In the genomic region with DNA sequence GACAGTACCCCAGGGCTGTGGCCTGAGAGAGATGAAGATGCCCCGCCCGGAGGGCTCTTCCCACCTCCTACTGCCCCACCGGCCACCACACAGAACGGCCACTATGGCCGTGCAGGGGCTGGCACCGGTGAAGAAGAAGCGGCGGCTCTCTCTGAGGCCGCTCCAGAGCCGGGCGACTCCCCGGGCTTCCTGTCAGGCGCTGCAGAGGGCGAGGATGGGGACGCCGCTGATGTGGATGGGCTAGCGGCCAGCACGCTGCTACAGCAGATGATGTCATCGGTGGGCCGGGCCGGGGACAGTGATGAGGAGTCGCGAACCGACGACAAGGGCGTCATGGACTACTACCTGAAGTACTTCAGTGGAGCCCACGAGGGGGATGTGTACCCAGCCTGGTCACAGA, we compare ENCODE assay signal across 16 mouse cellular contexts. TPM values are rescaled to one million over a fixed set of nuclear protein-coding genes. Genes with fewer than 3 reads are reported as not detected.
DNase-seq lines count a peak whose midpoint lies in the region; ATAC-seq and TF ChIP-seq lines count a peak whose summit lies in the region.
"Had no signal": no experiment of that assay in that cellular context is flagged by ENCODE, and none has a peak within 500 bp of the region (broad histone marks: within the 10 kb centered on the region; RNA-seq: fewer than 3 reads in every experiment).

No protein-coding gene starts in this region.

- in situ Hi-C loops in ES-E14 (cut with MboI; ENCODE audit: low sequenced_read_pairs in 2 of 2, unreplicated experiment in 2 of 2): no loop called here

- H3K27ac ChIP-seq in kidney, adult 2 months (ENCODE audit: insufficient read depth, low read depth, low read length): no peak overlapping the region
- H3K27ac ChIP-seq in ES-E14 (ENCODE audit: insufficient read depth, low read depth, low read length, poor library complexity, severe bottlenecking): no peak overlapping the region
- peak overlapping the region; percentile 2; the same call in 1 of the 2 replicates for H3K27ac ChIP-seq in intestine, embryonic 16.5 days (ENCODE audit: low read length)
- H3K27ac ChIP-seq: macrophage; neural tube, embryonic 13.5 days had no signal

- no peak for ATAC-seq in intestine, embryonic 16.5 days
- ATAC-seq: forebrain, postnatal 0 days had no signal

- peaks cover 6% of the 10 kb centered on the region for H3K36me3 ChIP-seq in kidney, adult 2 months (ENCODE audit: control insufficient read depth, insufficient read depth, low read length)
- peaks cover 53% of the 10 kb centered on the region for H3K36me3 ChIP-seq in ES-E14 (ENCODE audit: control insufficient read depth, insufficient read depth, low read length, poor library complexity, severe bottlenecking)
- H3K36me3 ChIP-seq in intestine, embryonic 16.5 days (ENCODE audit: control insufficient read depth, insufficient read depth, low read length): peaks cover 49% of the 10 kb centered on the region

- H3K27me3 ChIP-seq in kidney, adult 2 months (replicated peaks; ENCODE audit: control insufficient read depth, insufficient read depth, low read length): no peaks in the 10 kb centered on the region
- no peaks in the 10 kb centered on the region for H3K27me3 ChIP-seq in intestine, embryonic 16.5 days (replicated peaks; ENCODE audit: control insufficient read depth, insufficient read depth, low read length)
- H3K27me3 ChIP-seq: CH12.LX; neural tube, embryonic 13.5 days had no signal

- peak overlapping the region; percentile 48; the same call in 1 of the 2 replicates for H3K4me2 ChIP-seq in intestine, embryonic 16.5 days (ENCODE audit: low read depth, low read length)
- H3K4me2 ChIP-seq: liver, embryonic 11.5 days; neural tube, embryonic 13.5 days had no signal

- 67% methylated on average over 27 of the region's 27 CpGs for WGBS in kidney, adult 2 months
- 91% methylated on average over 27 of the region's 27 CpGs for WGBS in intestine, embryonic 16.5 days

- H3K4me1 ChIP-seq in kidney, adult 2 months (ENCODE audit: control insufficient read depth, insufficient read depth, low read length): peaks cover 12% of the 10 kb centered on the region
- H3K4me1 ChIP-seq in ES-E14 (ENCODE audit: control insufficient read depth in 2 of 2, insufficient read depth in 2 of 2, low read length in 2 of 2, poor library complexity in 1 of 2): peaks cover 3 to 60% of the 10 kb centered on the region in 2 experiments; a peak in 3 of 4 replicates
- peaks cover 48% of the 10 kb centered on the region for H3K4me1 ChIP-seq in intestine, embryonic 16.5 days (ENCODE audit: control insufficient read depth, insufficient read depth, low read length)

- no peak for TF ChIP-seq POLR2A in kidney, adult 2 months (IDR thresholded peaks at IDR 0.05; ENCODE audit: low read depth, low read length)

- H3K9me3 ChIP-seq in ES-E14 (ENCODE audit: control insufficient read depth, insufficient read depth, low read depth, low read length): no peaks in the 10 kb centered on the region
- no peaks in the 10 kb centered on the region for H3K9me3 ChIP-seq in intestine, embryonic 16.5 days (ENCODE audit: control insufficient read depth, low read length)
- H3K9me3 ChIP-seq: neural tube, embryonic 13.5 days had no signal

- H3K4me3 ChIP-seq in kidney, adult 2 months (ENCODE audit: insufficient read depth, low read depth, low read length): no peak overlapping the region
- peak overlapping the region; percentile 23 to 91 for H3K4me3 ChIP-seq in ES-E14 (ENCODE audit: insufficient read depth in 1 of 2, low read depth in 1 of 2, low read length in 2 of 2, poor library complexity in 1 of 2, severe bottlenecking in 1 of 2)
- H3K4me3 ChIP-seq in intestine, embryonic 16.5 days (ENCODE audit: low read length): no peak overlapping the region
- H3K4me3 ChIP-seq: neural tube, embryonic 13.5 days had no signal

- peak; percentile 61 for DNase-seq in adrenal gland, adult 2 months
- DNase-seq in adrenal gland, adult 8-10 months: no peak
- DNase-seq in kidney, adult 2 months: peak; percentile 61
- DNase-seq in kidney, adult 9 months: no peak
- DNase-seq in ES-E14 (ENCODE audit: low read depth, low spot score): no peak
- DNase-seq in cerebellum, adult 11 months: no peak
- no peak for DNase-seq in cerebellum, postnatal 14 days
- DNase-seq: forebrain, postnatal 0 days; gastrocnemius, postnatal 25 days; layer of hippocampus, adult 9-11 months; retina, postnatal 1 day had no signal

- peak overlapping the region; percentile 21 for H3K9ac ChIP-seq in ES-E14 (ENCODE audit: insufficient read depth, low read depth, low read length, poor library complexity, severe bottlenecking)
- H3K9ac ChIP-seq in intestine, embryonic 16.5 days (ENCODE audit: low read depth, low read length): 0 out of 2 replicates have a peak overlapping the region, but pooled peaks have one; percentile 43
- H3K9ac ChIP-seq: forebrain, postnatal 0 days; neural tube, embryonic 13.5 days had no signal

- TF ChIP-seq CTCF in kidney, adult 2 months (conservative IDR thresholded peaks at IDR 0.05; ENCODE audit: insufficient read depth, insufficient read length, low read depth, low read length): no peak

TF ChIP-seq in ES-E14, 5 proteins besides CTCF, POLR2A, EP300 and RAD21:
- TF ChIP-seq MAFK (IDR thresholded peaks at IDR 0.05; ENCODE audit: insufficient read depth, low read depth, low read length) (no peak), CHD2 (IDR thresholded peaks at IDR 0.05; ENCODE audit: low read depth, low read length) (no peak), ZC3H11A (IDR thresholded peaks at IDR 0.05; ENCODE audit: borderline replicate concordance, low read depth, low read length) (no peak), ZNF384 (IDR thresholded peaks at IDR 0.05; ENCODE audit: low read depth, low read length) (no peak), HCFC1 (IDR thresholded peaks at IDR 0.05; ENCODE audit: borderline replicate concordance, insufficient read depth, low read length) (no peak)

RNA-seq across cellular contexts. Expression of a gene that starts 9.6 kb away (rescaled TPM):
- 10 to 100 TPM; 62.9 to 80.9 TPM for total RNA-seq in adrenal gland, adult 2 months (2021)
- polyA plus RNA-seq in adrenal gland, adult 2 months (2012; rRNA removed): 150 and 158 TPM in 2 replicates
- 10 to 100 TPM; 86.5 to 94.0 (median 92.3) TPM for total RNA-seq in adrenal gland, adult 8-10 months (2022)
- polyA plus RNA-seq in kidney, adult 2 months (2012; rRNA removed): 36.0 and 37.1 TPM in 2 replicates
- 15.7 and 30.1 TPM in 2 replicates for total RNA-seq in ES-E14 (2012; rRNA removed)
- polyA plus RNA-seq in intestine, embryonic 16.5 days (2015; fragmentation: Nextera tagmentation; extraction: Ambion mirVana): 46.2 and 47.4 TPM in 2 replicates

RNA-seq across cellular contexts. Expression of a gene that starts 23.1 kb away (rescaled TPM):
- total RNA-seq in adrenal gland, adult 2 months (2021): 10 to 100 TPM; 27.3 to 29.8 TPM
- polyA plus RNA-seq in adrenal gland, adult 2 months (2012; rRNA removed): 41.4 and 48.6 TPM in 2 replicates
- 10 to 100 TPM; 22.8 to 32.5 (median 30.1) TPM for total RNA-seq in adrenal gland, adult 8-10 months (2022)
- 34.6 and 36.8 TPM in 2 replicates for polyA plus RNA-seq in kidney, adult 2 months (2012; rRNA removed)
- total RNA-seq in ES-E14 (2012; rRNA removed): 37.8 and 50.7 TPM in 2 replicates
- 52.5 and 54.4 TPM in 2 replicates for polyA plus RNA-seq in intestine, embryonic 16.5 days (2015; fragmentation: Nextera tagmentation; extraction: Ambion mirVana)

RNA-seq across cellular contexts. Expression of a gene that starts 31.8 kb away (rescaled TPM):
- total RNA-seq in adrenal gland, adult 2 months (2021): 1,000 to 10,000 TPM; 1,393 to 1,508 TPM
- 1,342 and 1,424 TPM in 2 replicates for polyA plus RNA-seq in adrenal gland, adult 2 months (2012; rRNA removed)
- 1,000 to 10,000 TPM; 1,447 to 1,655 (median 1,598) TPM for total RNA-seq in adrenal gland, adult 8-10 months (2022)
- 1,330 and 1,454 TPM in 2 replicates for polyA plus RNA-seq in kidney, adult 2 months (2012; rRNA removed)
- 2,093 and 2,486 TPM in 2 replicates for total RNA-seq in ES-E14 (2012; rRNA removed)
- 526 and 531 TPM in 2 replicates for polyA plus RNA-seq in intestine, embryonic 16.5 days (2015; fragmentation: Nextera tagmentation; extraction: Ambion mirVana)

RNA-seq across cellular contexts. Expression of a gene that starts 38.1 kb away (rescaled TPM):
- 10 to 100 TPM; 74.6 to 76.7 TPM for total RNA-seq in adrenal gland, adult 2 months (2021)
- 100 and 127 TPM in 2 replicates for polyA plus RNA-seq in adrenal gland, adult 2 months (2012; rRNA removed)
- total RNA-seq in adrenal gland, adult 8-10 months (2022): 10 to 100 TPM; 67.7 to 88.0 (median 81.8) TPM
- 52.9 and 54.0 TPM in 2 replicates for polyA plus RNA-seq in kidney, adult 2 months (2012; rRNA removed)
- total RNA-seq in ES-E14 (2012; rRNA removed): 65.1 and 66.4 TPM in 2 replicates
- polyA plus RNA-seq in intestine, embryonic 16.5 days (2015; fragmentation: Nextera tagmentation; extraction: Ambion mirVana): 15.4 and 47.6 TPM in 2 replicates

RNA-seq across cellular contexts. Expression of a gene that starts 39.0 kb away (rescaled TPM):
- 100 to 1,000 TPM; 157 to 185 TPM for total RNA-seq in adrenal gland, adult 2 months (2021)
- 787 and 873 TPM in 2 replicates for polyA plus RNA-seq in adrenal gland, adult 2 months (2012; rRNA removed)
- 100 to 1,000 TPM; 169 to 227 (median 204) TPM for total RNA-seq in adrenal gland, adult 8-10 months (2022)
- polyA plus RNA-seq in kidney, adult 2 months (2012; rRNA removed): 173 and 180 TPM in 2 replicates
- total RNA-seq in ES-E14 (2012; rRNA removed): 115 and 121 TPM in 2 replicates
- polyA plus RNA-seq in intestine, embryonic 16.5 days (2015; fragmentation: Nextera tagmentation; extraction: Ambion mirVana): 214 and 225 TPM in 2 replicates

Comparison
In these comparisons a context has a peak if more than half of its experiments do, and no peak if none do; other contexts are left out.
1. DNase-seq: peak in adrenal gland, adult 2 months (single experiment) and kidney, adult 2 months (single experiment); none in adrenal gland, adult 8-10 months (single experiment), kidney, adult 9 months (single experiment), ES-E14 (single experiment), cerebellum, adult 11 months (single experiment) and cerebellum, postnatal 14 days (0 of 2).
2. H3K4me3 ChIP-seq: peak in ES-E14 (2 of 2); none in kidney, adult 2 months (single experiment) and intestine, embryonic 16.5 days (single experiment).